Mouse (Mus musculus) B cell, adult 2 months (primary cell): ENCODE measurements around the gene Rad9b.
A peak's percentile ranks its signal among the peaks of the same experiment; 100 is the strongest.

Experiments
- DNase-seq, 2 experiments: peaks; one replicate each; pipeline ENCODE4 v3.0.0; 2022

Gene Rad9b

DNA sequence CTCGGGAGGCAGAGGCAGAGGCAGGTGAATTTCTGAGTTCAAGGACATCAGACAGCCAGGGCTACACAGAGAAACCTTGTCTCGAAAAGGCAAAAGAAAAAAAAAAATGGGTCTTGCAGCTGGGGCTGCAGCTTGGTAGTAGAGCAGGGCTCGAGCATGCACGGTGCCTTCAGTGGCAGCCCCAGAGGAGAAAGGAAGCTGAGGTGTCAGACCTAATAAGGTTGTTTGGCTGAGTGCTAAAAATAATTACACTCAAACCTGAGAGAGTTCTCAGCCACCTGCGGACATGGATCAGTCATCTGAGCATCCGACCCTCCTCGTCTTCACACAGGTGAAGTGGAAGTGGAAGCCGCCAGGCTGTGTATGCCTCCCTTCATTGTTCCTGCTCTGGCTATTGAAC lies 43.3 kb downstream of the Rad9b start:
- peak in 1 of 2 experiments; percentile 23 for DNase-seq

DNA sequence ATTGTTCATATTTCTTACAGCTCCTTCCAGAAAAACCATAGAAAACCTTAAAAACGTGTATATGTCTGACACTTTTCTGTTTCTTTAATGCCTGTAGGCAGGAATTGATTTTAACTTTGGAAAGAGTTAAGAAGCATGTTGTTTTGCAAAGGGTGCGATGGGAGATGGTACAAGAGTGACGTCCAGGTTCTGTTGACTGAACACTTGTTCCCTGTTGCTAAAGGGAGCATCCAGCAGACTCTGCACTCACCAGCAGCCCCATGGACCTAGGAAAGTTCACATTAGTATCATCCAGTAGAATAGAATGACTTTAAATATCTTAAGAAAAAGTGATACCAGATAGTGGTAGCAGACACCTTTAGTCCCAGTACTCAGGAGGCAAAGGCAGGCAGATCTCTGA lies 47.5 kb downstream of the Rad9b start:
- DNase-seq, result no peak

DNA sequence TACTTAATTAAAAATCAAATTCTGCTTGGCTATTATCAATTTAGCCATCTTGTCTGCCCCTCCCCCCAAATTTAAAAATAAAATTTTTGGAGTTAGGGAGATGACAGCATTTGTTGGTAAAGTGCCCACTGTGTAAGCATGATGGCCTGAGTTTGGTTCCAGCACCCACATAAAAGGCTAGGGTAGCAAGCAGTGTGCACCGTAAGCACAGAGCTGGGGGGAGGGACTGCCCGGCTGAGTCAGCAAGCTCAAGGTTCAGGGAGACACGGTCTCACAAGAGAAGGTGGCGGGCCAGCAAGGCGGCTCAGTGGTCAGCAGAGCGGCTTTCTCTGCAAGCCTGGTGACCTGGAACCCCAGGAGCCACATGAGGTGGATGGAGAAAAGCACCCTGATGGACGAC lies 48.6 kb downstream of the Rad9b start:
- DNase-seq, result no peak

DNA sequence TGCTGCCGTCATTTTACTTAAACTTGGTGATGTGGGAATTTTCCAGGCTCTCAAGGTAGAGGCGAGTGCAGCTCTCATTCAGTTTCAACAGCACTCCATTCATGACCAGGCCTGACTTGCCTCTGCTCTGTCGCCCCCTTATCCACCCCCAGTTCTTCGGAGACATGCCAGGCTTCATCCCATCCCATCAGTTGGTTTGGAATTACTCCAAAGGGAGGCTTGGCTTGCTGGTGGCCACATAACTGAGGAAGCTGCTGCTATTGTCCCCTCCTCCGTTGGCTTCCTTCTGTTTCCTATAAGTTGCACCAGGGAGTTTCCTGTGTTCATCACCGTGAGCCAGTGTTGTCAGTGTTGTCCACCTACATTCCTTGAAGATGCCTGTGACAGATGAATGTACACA lies 49.5 kb downstream of the Rad9b start:
- no peak for DNase-seq

DNA sequence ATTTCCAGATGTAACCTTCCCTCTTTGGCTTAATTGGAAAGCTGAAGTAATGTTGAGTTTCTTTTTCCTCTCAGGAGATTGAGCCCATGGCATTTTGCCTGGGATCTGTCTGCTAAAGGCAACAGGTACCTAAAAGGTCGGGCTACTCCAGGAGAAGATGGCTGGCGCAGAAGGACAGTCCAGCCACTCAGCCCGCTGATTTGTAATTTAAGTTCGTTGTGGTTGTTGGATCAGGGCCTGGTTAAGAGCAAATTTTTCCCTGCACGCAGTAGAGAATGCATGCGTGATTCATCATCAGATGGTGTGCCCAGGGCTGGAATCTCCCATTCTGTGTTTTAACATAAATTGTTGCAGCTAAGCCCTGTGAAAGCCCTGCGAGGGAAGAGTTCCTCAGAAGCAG lies 50.1 kb downstream of the Rad9b start:
- DNase-seq, result no peak

DNA sequence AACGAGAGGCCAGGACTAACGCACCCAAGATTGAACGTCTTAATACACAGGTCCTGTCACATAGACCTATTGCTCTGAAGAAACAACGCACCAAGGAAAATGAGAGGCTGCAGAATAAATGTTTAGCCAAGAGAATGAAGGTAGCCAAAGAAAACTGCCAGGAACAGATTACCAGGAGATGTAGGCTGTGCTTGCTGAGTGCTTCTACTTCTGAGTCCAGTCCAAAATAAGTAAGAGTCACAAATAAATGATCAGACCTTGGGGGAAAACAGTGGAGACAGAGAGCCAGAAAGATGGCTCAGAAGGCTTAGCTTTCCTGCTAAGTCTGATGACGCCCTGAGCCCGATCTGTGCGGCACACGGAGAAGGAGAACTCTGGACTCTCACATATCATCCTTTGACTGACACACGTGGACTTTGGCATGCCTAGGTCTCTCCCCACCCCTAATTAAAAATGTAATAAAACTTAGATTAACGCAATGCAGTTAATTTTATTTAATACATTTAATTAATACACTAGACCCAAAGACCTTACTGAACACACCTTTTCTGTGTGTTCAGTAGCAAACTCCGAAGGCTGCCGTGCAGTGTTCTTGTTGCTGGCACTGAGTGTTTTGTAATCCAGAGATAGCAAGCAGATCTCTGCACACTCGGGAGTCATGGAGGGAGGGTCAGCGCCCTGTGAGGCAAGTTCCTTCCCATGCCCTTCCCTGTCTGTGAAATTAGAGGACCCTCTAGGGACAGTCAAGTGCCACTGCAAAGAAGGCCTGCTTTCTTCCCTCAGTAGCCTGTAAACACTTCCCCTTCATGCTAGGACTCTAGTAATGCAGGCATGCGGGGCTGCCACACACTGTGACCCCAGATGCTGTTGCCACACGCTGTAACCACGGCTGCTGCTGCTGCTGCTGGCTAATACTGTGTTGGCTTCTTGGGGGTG lies 51.0 kb downstream of the Rad9b start:
- DNase-seq, result peak in 1 of 2 experiments; percentile 11

DNA sequence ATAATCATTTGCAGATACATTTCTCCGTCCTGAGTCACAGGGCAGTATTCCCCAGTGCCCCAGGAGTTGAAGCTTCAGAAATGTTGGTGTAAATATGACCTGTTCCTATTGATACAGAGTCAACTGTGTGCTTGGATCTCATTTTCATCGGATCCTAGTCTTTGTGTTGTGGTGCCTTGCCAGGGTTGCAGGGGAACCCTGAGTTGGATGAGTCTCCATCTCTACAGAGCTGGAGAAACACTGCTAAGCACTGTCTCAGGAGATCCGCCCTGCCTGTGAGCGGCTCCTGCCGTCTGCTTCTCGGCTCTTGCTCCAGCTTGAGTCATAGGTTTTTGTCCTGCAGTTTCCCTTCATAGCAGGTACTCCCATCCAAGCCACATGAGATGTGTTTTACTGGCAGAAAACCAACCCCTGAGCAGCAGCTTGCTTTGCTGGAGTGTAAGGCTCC lies 53.9 kb downstream of the Rad9b start:
- DNase-seq, result no peak

DNA sequence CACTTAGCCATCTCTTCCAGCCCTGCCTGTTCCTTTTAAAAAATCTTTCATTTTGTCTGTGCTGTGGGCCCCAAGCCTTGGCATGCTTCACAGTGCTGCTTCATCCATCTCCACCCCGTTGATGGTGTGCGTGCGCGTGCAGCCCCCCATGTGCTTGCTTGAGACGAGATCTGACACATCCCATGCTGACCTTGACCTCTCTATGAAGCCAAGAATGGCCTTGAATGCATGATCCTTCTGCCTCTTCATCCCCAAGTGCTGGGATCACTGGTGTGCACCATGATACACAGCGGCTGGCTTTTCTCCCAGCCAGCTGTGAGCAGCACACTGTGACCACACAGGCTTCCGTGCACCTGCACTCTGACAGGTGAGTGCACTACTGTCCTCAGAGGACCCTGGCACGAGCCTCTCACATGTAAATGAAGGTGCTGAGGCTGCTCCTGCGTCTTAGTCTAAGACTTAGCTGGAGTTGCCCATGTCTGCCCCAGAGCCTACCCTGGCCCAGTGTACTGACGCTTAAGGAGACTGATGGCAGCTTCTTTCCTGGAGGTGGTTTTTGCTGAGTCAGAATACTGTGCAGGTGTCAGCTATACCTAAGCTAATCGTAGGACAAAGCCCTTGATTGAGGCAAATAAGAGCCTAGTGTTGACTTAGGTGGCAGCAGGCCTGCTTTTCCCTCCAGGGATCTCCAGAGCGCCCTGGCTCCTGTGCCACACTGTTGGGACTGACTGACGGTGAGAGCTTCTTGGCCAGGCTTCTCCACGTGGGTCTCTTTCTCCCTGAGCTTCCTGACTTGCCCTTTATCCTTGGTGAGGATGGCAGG lies 58.7 kb downstream of the Rad9b start:
- DNase-seq, result no peak

DNA sequence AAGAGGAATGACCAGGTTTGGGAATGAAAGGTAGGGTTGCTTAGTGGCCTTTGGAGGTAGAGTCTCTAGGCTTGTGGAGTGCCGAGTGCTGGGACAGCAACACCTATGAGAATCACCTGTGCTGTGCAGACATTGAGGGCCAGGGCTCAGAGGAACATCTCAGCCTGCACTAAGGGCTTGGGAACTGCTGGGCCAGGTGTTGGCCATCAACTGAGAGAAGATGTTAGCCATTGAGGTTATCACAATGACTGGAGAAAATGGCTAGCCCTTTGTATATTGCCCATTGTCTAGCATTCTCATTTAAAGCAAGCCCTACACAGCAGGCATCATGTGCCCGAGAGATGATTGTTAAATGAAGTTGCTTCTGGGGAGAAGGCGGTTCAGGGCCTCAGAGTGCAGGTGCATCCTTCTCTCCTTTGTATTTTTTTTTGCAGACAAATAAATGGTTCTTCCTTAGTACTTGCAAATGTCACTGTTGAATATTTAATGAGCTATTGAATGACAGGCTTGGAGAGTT lies 59.8 kb downstream of the Rad9b start:
- DNase-seq, result no peak

DNA sequence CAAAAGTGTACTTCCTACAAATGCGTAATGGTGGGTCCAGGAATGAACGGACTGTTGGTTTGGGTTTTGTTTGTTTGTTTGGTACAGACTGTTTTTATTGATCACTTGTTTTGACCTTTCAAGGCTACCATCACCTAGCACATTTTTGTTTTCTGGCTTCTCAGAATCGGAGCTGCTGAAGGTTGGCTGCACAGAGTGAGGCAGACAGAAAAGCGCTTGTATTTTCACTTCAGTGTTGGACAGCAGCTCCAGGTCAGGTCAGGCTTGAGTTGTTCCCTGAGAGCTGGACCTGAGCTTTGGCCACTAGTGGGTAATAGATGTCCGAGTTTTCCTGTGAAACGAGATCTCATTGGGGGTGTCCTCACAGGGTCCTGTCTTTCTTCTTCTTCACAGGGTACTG lies 60.9 kb downstream of the Rad9b start:
- no peak for DNase-seq

DNA sequence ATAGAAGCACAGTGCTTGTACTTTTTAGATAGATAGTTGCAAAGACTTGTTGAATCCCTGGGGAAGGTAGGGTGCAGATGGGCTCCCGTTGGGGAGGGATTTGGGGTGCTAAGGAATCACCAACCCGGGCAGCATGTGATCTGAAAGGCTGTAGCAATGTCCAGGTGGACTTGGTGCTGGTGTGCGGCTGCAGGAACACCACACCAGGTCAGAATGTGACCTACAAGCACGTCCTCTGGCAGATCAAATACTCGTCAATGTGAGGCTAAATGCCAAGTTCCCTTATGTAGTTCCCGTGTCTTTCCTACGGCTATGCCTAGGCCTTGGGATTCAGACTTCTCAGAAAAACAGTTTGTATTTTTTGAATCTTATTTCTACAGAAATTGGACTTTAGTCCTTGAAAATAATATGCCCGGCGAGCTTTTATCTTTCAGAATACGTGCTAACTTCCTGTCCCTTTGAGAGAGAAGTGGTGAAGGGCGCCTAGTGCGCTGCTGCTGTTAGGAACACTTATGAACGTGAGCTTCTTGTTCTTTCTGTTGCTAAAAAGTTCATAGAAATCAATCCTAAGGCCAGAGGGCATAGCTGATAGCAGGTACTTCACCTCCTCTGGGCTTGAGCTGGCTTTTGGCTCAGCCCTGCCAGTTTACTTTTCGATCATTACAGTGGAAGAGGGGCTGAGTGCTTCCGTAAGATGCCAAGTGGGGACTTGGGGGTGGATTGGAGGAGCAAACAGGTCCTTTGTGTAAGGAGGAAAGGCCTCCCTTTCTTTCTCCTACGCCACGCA lies 62.3 kb downstream of the Rad9b start:
- DNase-seq, result no peak

DNA sequence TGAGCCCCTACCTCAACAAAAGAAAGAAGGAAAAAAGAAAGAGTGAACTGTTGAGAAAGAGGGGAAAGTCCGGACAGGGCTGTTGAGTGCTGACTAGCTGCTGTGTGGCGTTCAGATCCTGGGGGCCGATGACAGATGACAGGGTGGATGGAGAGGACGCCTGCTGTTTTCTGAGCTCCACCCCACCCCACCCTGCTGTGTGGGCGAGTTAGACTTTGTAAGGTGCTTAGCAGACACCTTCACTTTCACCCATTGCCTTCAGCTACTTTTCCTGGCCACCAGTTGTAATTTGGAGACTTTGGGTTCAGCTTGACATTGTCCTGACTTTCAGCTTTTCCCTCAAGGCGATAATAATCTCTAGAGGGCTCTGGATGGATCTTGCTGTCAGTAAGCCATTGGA lies 62.9 kb downstream of the Rad9b start:
- DNase-seq, result no peak

DNA sequence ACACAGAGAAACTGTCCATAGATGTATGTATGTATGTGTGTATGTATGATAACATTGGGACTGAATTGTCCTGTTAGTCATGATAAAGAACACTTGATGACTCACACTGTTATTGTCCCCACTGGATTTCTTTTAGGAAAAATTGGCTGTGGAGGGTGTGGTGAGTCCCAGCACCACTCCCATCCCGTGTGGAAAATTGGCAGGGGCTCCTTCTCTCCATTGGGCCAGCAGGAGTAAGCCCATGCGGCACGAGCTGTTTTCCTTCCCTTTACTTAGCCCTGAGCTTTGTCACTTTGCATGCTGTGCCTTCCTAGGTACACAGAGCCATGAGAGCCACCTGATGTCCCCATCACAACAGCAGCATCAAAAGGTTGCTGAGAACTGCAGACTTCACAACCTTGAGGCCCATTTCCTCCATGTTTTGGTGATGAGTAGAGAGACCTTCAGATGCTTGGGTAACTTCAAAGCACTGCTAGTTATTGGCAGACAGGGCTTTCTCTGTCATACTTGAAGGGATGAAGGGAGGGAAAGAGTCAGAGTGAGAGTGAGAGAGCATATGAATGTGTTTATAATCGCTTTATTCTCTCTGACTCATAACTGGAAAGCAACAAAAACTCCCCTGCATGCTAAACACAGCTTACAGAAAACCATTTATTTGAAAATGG lies 65.8 kb downstream of the Rad9b start:
- no peak for DNase-seq

DNA sequence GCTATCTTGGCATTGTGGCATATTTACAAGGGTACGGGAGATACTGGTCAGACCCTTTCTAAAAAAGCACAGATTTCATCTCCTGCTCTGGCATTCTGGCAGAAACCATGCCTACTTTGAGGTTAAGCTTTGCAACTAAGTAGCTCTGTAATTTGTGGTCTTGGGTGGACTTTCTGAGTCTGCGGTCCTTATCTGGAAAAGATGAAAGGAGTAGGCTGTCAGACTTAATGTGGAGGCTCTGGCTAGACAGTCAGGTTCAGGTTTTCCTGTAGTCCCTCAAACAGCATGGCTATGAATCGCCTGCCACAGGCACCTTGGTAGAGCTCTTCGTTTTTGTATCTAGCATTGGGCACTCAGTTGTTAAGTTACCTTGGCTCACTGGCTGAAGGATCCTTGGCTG lies 67.0 kb downstream of the Rad9b start:
- no peak for DNase-seq

DNA sequence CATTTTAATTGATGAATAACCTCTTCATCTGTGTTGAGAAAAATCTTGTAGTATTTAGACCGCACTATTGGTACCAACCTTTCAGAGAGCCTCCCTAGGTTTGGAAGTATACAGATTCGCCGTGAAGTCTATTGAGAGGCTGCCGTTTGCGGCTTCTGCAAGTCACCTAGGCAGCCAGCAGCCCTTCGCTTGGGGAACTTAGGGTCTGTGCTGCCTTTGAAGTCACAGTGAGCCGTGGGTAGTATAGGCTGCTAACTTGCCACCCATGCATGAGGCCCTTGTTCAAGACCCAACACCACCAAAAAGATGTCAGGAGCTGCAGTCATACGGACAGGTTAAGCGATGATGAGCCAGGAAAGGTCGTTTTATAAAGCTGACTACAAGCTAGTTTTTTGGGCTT lies 67.8 kb downstream of the Rad9b start:
- DNase-seq, result no peak

DNA sequence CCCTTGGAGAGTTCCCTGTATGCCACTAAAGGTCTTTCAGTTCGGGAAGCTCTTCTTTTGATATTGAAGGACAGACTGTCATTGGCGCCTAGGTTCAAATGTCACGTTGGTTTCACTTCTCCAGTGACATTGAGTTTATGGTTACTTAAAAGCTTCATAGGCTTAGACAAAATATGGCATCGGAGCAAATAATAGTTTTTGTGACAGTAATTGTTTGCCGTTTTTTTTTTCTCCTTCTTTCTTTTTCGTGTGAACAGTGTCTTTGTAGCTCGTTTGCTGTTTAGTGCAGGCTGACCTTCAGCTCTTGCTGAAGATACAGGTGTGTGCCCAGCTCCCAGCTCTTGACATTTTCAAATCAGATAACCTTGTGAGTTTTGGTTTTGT lies 68.3 kb downstream of the Rad9b start:
- DNase-seq, result peak; percentile 29 to 40

DNA sequence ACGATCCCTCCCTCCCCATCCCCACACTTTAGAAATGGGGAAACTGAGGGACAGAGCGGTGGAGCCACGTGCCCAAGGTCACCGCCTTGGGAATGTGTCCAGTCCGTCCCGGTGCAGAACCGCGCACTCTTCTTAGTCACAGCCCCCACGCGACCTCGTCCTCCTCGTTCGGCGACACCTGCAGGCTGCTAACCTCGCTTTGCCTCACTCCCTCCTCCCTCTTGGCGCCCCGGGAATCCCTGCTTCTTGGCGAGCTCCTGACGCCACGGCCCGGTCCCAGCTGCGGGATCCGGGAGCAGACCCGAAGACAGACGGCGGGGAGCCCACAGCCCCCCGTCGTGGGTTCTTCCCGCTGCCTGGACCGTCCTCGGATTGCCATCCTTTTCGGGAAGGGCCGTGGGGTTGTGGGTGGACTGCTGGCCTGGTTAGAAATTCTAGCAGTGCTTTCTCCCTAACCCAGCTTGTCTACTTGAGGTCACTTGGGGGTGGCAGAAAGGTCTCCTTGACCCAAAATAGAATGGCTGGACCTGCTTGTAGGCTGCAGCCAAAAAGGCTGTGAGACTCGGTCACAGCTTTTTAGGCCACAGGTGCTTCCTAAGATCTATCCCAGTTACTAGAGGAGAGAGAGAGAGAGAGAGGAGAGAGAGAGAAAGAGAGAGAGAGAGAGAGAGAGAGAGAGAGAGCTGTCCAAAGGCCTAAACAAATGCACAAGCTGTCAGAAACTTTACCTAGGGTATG lies 68.8 kb downstream of the Rad9b start:
- peak in 1 of 2 experiments; percentile 17 for DNase-seq

DNA sequence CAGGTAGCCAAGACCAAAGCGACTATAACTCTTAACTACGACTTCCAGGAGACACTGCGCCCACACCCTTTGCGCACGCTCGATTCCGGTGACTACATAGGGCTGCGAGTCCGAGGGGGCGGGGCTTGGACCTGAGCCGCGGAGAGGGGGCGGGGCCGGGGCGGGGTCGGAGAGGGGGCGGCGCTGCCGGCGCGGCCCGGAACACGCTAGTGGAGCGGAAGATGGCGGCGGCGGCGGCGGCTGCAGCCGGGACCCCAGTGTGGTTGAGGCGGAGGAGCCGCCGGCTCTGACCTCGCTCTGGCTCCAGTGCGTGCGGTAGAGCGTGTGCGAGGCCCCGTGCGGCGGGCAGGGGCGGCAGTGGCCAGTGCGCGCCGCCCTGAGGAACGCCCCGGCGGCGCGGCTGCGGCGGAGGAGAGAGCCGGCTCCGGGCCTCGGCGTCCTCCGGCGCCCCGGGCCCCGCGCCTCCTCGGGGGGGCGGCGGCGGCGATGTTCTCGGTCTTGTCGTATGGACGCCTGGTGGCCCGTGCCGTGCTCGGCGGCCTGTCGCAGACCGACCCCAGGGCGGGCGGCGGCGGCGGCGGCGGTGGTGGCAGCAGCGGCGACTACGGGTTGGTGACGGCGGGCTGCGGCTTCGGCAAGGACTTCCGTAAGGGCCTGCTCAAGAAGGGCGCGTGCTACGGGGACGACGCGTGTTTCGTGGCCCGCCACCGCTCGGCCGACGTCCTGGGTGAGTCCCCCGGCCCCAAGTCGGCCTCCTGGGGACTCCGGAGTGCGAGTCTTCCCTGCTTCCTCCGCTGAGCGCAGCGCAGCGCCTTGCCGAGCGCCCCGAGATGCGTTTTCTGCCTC lies 69.6 kb downstream of the Rad9b start, which contains the start of gene Pptc7:
TSS of gene Pptc7 (plus strand) at position 183 of the 846 bp plus-strand sequence.
- DNase-seq, result peak; percentile 92 to 93

DNA sequence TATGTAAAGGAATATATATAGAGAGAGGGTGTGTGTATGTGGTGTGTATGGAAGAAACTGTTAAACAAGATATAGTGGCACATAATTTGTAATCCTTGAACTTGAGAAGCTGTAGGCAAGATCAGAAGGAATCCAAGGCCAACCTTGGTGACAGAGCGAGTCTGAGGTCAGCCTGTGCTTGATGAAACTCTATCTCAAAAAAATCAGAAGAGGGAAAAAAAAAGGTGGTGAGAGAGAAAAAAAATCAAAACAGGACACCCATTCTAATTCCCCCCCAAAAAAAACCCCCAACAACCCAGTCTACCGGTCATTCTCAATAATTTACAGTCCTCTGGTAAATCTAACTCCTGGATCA lies 70.2 kb downstream of the Rad9b start:
- DNase-seq, result no peak

DNA sequence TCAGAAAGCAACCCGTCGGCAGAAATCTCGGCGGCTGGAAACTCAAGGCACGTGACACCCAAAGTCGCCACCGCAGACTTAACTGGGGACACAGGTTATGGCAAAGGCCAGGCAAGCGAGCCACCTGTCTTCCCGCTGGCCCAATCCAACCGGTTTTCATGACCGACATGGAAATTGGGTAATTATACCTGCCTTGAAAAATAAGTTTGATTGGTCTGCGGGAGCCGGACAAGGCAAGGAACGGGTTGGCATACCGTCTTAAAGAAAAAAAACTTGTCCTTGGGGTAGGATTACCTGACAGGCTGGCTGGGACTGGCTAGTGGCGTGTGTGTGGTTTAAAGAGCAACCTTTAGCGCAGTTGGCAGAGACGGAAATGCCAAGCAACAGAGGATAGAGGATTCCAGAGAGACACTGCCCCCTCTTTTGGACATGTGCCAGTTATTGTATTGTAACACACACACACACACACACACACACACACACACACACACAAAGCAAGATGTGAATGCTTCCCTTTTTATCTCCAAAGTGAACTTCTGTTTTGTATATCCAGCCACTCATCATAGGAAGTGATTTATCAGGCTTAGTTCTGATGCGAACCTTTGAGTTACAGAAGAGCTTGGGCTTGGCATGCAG lies 73.1 kb downstream of the Rad9b start:
- DNase-seq, result peak; percentile 40 to 53
